Mouse (Mus musculus) frontal cortex, adult 2 months (tissue): ENCODE results near the gene March10. TPM values are rescaled to one million over a fixed set of nuclear protein-coding genes. Genes with fewer than 3 reads are reported as not detected.

Experiments used
- DNase-seq, 2 experiments: peaks; one replicate each; pipeline ENCODE4 v3.0.0; 2022; ENCODE audit warnings: low spot score in 1 of 2; ENCODE audit errors: extremely low spot score in 1 of 2
- polyA plus RNA-seq: library from polyadenylated mRNA; depleted of rRNA; stranded (reverse); fragments of >200 nt; gene quantifications from 2 replicates; pipeline ENCODE4 v1.2.3, GENCODE M21; 2012

March10 gene
- polyA plus RNA-seq, 1 experiment = 1.1 TPM

- DNase-seq = no peak
Observed at GRCm38 (mm10) chr11:105414009-105414408, 42.5 kb downstream of the March10 start.

DNA sequence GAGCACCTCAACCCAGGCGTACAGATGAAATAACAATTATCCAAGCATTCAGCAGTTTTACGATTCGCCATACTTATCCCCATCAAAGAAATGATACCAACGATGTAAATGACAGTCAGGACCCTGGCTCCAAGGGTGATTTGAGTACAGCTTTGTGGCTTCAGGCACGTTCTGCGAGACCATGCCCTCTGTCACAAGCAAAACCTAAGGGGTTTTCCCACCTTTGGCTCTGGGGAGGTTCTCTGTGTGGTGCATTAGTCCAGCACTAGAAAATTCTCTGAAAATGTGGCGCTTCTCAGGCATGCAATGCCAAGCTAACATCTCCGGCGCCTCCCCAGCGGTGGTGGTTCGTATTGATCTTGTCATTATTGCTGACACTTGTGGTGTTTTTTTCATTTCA, 47.1 kb downstream of the March10 start:
- DNase-seq = no peak

DNA sequence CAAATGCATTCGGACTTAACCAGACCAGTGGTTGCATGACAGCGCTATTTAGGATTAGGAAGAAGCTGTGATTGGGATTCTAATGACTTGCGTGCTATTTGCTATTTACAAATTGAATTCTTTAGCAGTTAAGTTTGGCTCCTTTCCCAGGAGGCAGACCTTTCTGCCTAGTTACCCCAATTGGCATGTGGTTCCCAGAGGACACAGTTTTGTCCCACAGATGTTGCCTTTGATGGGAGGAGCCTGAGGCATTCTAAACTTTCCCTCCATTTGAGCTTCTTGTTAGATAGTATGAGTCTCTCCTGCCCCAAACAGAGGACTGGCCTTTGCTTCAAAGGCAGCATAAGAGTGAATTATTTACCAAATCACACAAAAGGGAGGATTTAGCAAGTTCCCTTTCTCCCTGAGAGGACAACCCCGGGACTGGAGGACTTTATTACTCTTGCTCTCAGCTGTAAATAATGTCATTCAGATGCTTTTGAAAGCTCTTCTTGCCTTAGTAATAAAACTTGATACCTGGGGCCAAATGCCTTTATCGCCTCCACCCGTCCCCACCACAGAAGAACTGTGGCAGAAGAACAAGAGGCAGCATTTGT, 48.6 kb downstream of the March10 start:
- no peak for DNase-seq

GRCm38 (mm10) chr11:105402355-105402754, 54.2 kb downstream of the March10 start:
- no peak for DNase-seq

DNA sequence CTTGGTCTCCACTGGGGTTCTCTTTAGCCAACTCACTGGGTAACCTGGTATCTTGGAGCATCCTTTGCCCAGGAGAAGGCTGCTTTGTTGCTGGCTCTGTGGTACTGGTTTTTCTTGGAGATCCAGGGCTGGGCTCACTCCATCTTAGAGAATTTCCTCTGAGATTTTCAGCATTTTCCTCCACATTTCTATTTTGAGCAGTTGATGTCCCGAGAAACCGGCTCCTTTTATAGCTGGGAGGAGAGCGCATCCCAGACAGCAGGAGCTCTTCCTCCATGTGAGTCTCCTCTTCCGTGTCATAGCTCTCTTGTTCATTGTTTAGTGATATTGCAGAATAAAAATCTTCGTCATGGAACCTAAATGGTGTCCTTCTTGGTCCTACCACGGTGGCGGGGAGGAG, 66.2 kb downstream of the March10 start:
- DNase-seq = peak in 1 of 2 experiments; percentile 28

- DNase-seq = peak; percentile 67 to 72
Observed at GRCm38 (mm10) chr11:105388636-105389035, 67.9 kb downstream of the March10 start.

DNA sequence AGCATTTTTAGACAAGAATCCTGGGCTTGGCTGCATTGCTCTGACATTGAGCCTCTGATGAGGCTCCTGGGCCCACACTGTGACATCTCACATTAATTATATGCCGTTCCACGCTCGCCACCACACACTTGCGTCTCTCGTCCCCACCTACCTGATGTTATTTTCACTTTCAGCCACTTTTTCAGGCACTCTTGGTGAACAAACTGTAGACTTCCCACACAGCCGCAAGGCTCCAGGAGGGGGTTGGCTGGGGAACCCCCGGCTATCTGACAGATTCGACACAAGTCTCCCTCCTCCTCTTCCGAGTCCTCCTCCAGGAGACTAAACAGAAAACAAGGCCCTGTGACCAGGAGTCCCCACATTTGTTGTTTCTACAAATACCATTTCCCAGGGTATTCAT, 71.3 kb downstream of the March10 start:
- peak; percentile 78 to 81 for DNase-seq

- DNase-seq = no peak
Observed at GRCm38 (mm10) chr11:105375821-105376235, 80.7 kb downstream of the March10 start.

- no peak for DNase-seq
Observed at GRCm38 (mm10) chr11:105374526-105375175, 81.9 kb downstream of the March10 start.

- DNase-seq = no peak
Observed at GRCm38 (mm10) chr11:105373881-105374280, 82.7 kb downstream of the March10 start.

DNA sequence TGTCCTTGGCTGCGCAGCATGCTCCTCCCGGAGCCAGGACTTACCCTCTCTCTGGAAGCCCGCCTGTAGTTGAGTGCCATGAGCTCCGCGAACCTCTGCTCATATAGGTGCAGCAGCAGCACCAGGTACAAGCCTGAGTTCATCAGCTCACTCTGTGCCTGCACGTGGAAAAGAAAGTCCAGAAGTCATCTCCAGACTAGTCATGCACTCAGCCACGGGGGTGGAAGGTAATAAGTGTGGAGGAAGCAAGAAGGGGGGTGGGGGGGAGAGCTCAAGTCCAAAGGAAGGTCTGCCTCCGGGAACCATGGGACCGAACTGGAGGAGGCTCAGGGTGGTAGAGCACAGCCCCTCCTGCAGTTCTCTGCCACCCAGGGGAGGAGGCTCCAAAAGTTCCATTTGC, 84.7 kb downstream of the March10 start:
- no peak for DNase-seq

DNA sequence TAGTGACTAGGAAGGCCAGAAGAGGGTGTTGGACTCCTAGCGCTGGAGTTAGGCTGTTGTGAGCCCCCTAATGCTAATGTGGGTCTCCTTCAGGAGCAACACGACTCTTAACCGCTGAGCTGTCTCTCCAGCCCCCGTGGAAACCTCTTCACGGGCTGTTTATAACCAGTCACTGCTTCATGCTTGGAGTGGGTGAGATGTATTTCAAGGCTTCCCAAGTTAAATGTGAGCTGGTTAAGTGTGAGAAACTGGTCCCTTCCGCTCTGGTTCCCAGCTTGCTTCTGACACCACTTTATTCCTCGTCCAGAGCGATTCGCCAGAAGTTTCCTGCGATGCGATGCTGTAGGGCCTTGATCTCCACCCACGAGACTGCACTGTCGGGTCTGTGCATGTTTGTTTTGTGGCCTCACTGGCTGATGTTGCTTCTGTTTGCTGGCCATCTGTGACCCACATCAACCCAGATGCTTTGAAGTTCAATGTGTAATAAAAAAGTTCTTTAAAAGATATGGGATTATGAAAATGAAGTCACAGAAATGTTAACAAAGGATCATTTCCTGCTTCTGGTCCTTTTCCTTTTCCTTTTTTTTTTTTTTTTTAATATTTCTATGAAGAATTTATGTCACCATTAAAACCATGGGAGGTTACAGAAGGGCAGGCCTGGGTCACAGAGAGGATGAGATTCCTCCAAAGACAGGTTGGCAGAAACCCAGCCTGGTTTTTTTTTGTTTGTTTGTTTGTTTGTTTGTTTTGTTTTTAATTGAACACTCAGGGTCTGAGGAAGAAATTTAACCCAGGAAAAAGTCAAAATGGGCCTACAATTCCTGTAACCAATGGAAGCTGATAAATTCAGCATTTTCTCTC, 86.8 kb downstream of the March10 start:
- DNase-seq = peak in 1 of 2 experiments; percentile 36

DNA sequence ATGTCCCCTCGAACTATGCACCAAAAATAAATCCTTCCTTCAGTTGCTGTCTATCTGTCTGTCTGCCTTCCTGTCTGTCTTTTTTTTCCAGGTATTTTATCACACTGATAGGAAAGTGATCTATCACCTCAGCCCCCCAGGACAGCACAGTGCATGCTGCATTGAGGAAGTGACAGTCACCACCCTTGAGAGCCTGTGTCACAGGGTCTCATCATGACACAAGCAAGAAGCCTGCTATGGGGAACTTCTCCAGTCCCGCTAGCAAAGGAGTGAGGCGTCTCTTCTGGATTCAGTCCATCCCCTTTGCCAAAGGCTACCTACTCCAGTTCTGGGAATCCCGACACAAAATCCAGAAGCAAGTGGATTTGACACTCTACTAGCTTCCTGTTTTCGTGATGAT, 87.7 kb downstream of the March10 start:
- no peak for DNase-seq

- DNase-seq = no peak
Observed at GRCm38 (mm10) chr11:105367163-105367562, 89.4 kb downstream of the March10 start.

DNA sequence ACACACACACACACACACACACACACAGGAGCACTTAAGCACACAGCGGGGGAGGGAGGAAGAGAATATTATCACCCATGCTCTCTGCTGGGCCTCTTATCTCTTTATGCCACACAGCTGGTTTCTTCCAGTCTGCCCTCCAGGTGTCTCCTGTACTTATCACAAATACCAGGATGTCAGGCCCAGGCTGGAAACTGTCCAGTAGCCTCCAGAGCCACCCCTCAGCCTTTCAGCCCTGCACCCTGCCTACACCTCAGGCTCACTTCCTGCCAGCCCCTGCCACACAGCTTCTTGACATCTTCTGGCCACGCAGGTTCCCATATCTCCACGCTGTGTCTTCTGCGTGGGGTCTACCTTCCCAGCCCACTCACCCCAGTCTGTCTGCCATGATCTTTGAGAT, 90.5 kb downstream of the March10 start:
- no peak for DNase-seq

GRCm38 (mm10) chr11:105365611-105366010, 90.9 kb downstream of the March10 start:
- DNase-seq = no peak

GRCm38 (mm10) chr11:105364386-105365065, 92.0 kb downstream of the March10 start:
- peak in 1 of 2 experiments; percentile 56 for DNase-seq

- DNase-seq = peak; percentile 62 to 84
Observed at GRCm38 (mm10) chr11:105363598-105364385, 92.7 kb downstream of the March10 start.

GRCm38 (mm10) chr11:105362946-105363597, 93.5 kb downstream of the March10 start:
- DNase-seq = peak; percentile 59 to 92
